Mouse (Mus musculus) heart, postnatal 36 days (tissue): Measurements from ENCODE around the gene Egfl8. TPM values are rescaled to one million over a fixed set of nuclear protein-coding genes. Genes with fewer than 3 reads are reported as not detected.

Source experiments
- DNase-seq, 2 experiments: peaks; one replicate each; pipeline ENCODE4 v3.0.0; 2021 to 2022
- intact Hi-C: fragments of 180-260 bp; cut with DNase I; formaldehyde crosslinking; loops from one replicate; pipeline ENCODE4 v1.15.1; 2025
- total RNA-seq, 2 experiments: library from RNA; stranded (reverse); gene quantifications; 2 replicates each; pipeline ENCODE4 v1.2.3; 2021

The Egfl8 gene
- total RNA-seq, 2 experiments from 2014 or later = 1.5 to 2.5 TPM

GRCm38 (mm10) chr17:34604511-34605237 is 11.1 kb downstream of the Egfl8 start:
- no peak for DNase-seq
- intact Hi-C loops = loop anchor here (5.0 kb wide), 1 partner anchor 293 kb away; the partner anchor contains the start of genes C2 and Ehmt2

GRCm38 (mm10) chr17:34604061-34604508 is 11.7 kb downstream of the Egfl8 start, which contains the start of gene Agpat1:
Gene Agpat1, plus strand, starts transcription at chr17:34604262.
- intact Hi-C loops = no loop called here

GRCm38 (mm10) chr17:34603375-34604060 is 12.3 kb downstream of the Egfl8 start, which contains the start of gene Rnf5:
Gene Rnf5, minus strand, starts transcription at chr17:34603690.
- DNase-seq = peak; percentile 96 to 98
- intact Hi-C loops = no loop called here

More at GRCm38 (mm10) chr17:34604061-34604508, 11.7 kb downstream of the Egfl8 start, which contains the start of gene Agpat1:
- DNase-seq = peak; percentile 96

GRCm38 (mm10) chr17:34601796-34602195 is 14.0 kb downstream of the Egfl8 start:
- intact Hi-C loops = no loop called here
- no peak for DNase-seq

- intact Hi-C loops = no loop called here
- DNase-seq = no peak
Observed at GRCm38 (mm10) chr17:34599891-34600290, 15.9 kb downstream of the Egfl8 start.

- DNase-seq = no peak
- intact Hi-C loops = no loop called here
Observed at GRCm38 (mm10) chr17:34597566-34598095, 18.1 kb downstream of the Egfl8 start, which contains the start of gene Ager. Gene Ager, plus strand, starts transcription at chr17:34597862.

- intact Hi-C loops = no loop called here
Observed at GRCm38 (mm10) chr17:34596098-34596497, 19.7 kb downstream of the Egfl8 start.

GRCm38 (mm10) chr17:34593752-34594525 is 21.8 kb downstream of the Egfl8 start:
- intact Hi-C loops = no loop called here
- no peak for DNase-seq

More at GRCm38 (mm10) chr17:34596098-34596497, 19.7 kb downstream of the Egfl8 start:
- DNase-seq = no peak

- DNase-seq = peak in 1 of 2 experiments; percentile 33
- intact Hi-C loops = no loop called here
Observed at GRCm38 (mm10) chr17:34592581-34593549, 22.9 kb downstream of the Egfl8 start.

GRCm38 (mm10) chr17:34591994-34592375 is 23.8 kb downstream of the Egfl8 start:
- peak; percentile 87 to 90 for DNase-seq
- intact Hi-C loops = no loop called here

GRCm38 (mm10) chr17:34591029-34591993 is 24.5 kb downstream of the Egfl8 start, which contains the start of gene Pbx2:
Gene Pbx2, plus strand, starts transcription at chr17:34591266.
- intact Hi-C loops = no loop called here
- peak; percentile 43 to 46 for DNase-seq

GRCm38 (mm10) chr17:34590154-34590987 is 25.4 kb downstream of the Egfl8 start:
- no peak for DNase-seq
- intact Hi-C loops = no loop called here

GRCm38 (mm10) chr17:34589681-34590101 is 26.1 kb downstream of the Egfl8 start, which contains the start of gene Gpsm3:
Gene Gpsm3, plus strand, starts transcription at chr17:34589806.
- peak; percentile 65 to 76 for DNase-seq
- intact Hi-C loops = no loop called here

- no peak for DNase-seq
- intact Hi-C loops = no loop called here
Observed at GRCm38 (mm10) chr17:34589206-34589605, 26.6 kb downstream of the Egfl8 start.

GRCm38 (mm10) chr17:34588767-34589166 is 27.0 kb downstream of the Egfl8 start:
- intact Hi-C loops = no loop called here
- no peak for DNase-seq

GRCm38 (mm10) chr17:34587814-34588213 is 28.0 kb downstream of the Egfl8 start:
- no peak for DNase-seq
- intact Hi-C loops = loop anchor here (2.0 kb wide), 1 partner anchor 23 kb away; the partner anchor contains the start of gene Notch4

- intact Hi-C loops = loop anchor here (2.0 kb wide), 1 partner anchor 23 kb away; the partner anchor contains the start of gene Notch4
- DNase-seq = peak; percentile 97 to 99
Observed at GRCm38 (mm10) chr17:34587423-34587811, 28.4 kb downstream of the Egfl8 start.
